Mouse (Mus musculus) megakaryocyte-erythroid progenitor cell, adult 5-6 weeks (primary cell): ENCODE data around the gene Hemk1. TPM values are rescaled to one million over a fixed set of nuclear protein-coding genes. Genes with fewer than 3 reads are reported as not detected.

ENCODE experiments used
- ATAC-seq: replicated peaks from 2 replicates; pipeline ENCODE4 v1.8.0; 2016; ENCODE audit warnings: mild to moderate bottlenecking, inconsistent platforms; ENCODE audit not compliant: severe bottlenecking, poor library complexity, low FRiP score, low TSS enrichment
- total RNA-seq, 2 experiments: library from RNA; stranded (forward) in 1 of 2; stranded (reverse) in 1 of 2; fragments of 200-1000, 215-1000 nt in 1 of 2; fragments of >200 nt in 1 of 2; fragmentation: Nextera tagmentation in 1 of 2; gene quantifications; 2 replicates each; pipeline ENCODE4 v1.2.3; 2014 to 2017

Hemk1 gene
- total RNA-seq (2014; fragmentation: Nextera tagmentation) (5.8 and 18.8 TPM in 2 replicates), total RNA-seq (2017) (4.9 and 9.0 TPM in 2 replicates)

- peak; percentile 51 for ATAC-seq
Observed at GRCm38 (mm10) chr9:107338172-107338883, at the start of gene Hemk1. Hemk1 (minus strand) TSS chr9:107338350.

GRCm38 (mm10) chr9:107387708-107388107 is 49.6 kb upstream of the Hemk1 start:
- no peak for ATAC-seq

- no peak for ATAC-seq
Observed at GRCm38 (mm10) chr9:107386722-107387121, 48.6 kb upstream of the Hemk1 start.

GRCm38 (mm10) chr9:107384396-107384795 is 46.2 kb upstream of the Hemk1 start:
- ATAC-seq = no peak

- peak; percentile 63 for ATAC-seq
Observed at GRCm38 (mm10) chr9:107381723-107382122, 43.6 kb upstream of the Hemk1 start.

- ATAC-seq = no peak
Observed at GRCm38 (mm10) chr9:107377961-107378512, 39.9 kb upstream of the Hemk1 start.

GRCm38 (mm10) chr9:107375451-107375850 is 37.3 kb upstream of the Hemk1 start:
- no peak for ATAC-seq

- ATAC-seq = no peak
Observed at GRCm38 (mm10) chr9:107374623-107375022, 36.5 kb upstream of the Hemk1 start.

GRCm38 (mm10) chr9:107372441-107372840 is 34.3 kb upstream of the Hemk1 start:
- no peak for ATAC-seq

- ATAC-seq = no peak
Observed at GRCm38 (mm10) chr9:107370106-107370463, 31.9 kb upstream of the Hemk1 start.

GRCm38 (mm10) chr9:107369270-107370105 is 31.3 kb upstream of the Hemk1 start:
- peak; percentile 85 for ATAC-seq

- ATAC-seq = no peak
Observed at GRCm38 (mm10) chr9:107368302-107368701, 30.2 kb upstream of the Hemk1 start.

GRCm38 (mm10) chr9:107366644-107367043 is 28.5 kb upstream of the Hemk1 start:
- no peak; the same call in 1 of the 2 replicates for ATAC-seq

GRCm38 (mm10) chr9:107360989-107361388 is 22.8 kb upstream of the Hemk1 start:
- no peak for ATAC-seq

- peak; percentile 64; the same call in 1 of the 2 replicates for ATAC-seq
Observed at GRCm38 (mm10) chr9:107357651-107358050, 19.5 kb upstream of the Hemk1 start.

- peak; percentile 64 for ATAC-seq
Observed at GRCm38 (mm10) chr9:107355870-107356765, 18.0 kb upstream of the Hemk1 start.

- no peak for ATAC-seq
Observed at GRCm38 (mm10) chr9:107354826-107355225, 16.7 kb upstream of the Hemk1 start.

- ATAC-seq = no peak
Observed at GRCm38 (mm10) chr9:107349321-107349720, 11.2 kb upstream of the Hemk1 start.

- no peak for ATAC-seq
Observed at GRCm38 (mm10) chr9:107347586-107348183, 9.5 kb upstream of the Hemk1 start.
